Mouse (Mus musculus): ENCODE results near the gene Vmn1r196. TPM values are rescaled to one million over a fixed set of nuclear protein-coding genes. Genes with fewer than 3 reads are reported as not detected.
A peak's percentile ranks its signal among the peaks of the same experiment; 100 is the strongest.
"Not testable (repeated sequence)": the region's sequence is repeated elsewhere in the genome, so short reads cannot be mapped to it uniquely, and the experiment has no call there.

Vmn1r196 gene
- polyA plus RNA-seq (2015; fragmentation: Nextera tagmentation; extraction: Ambion mirVana) = not detected in 2 replicates

GRCm38 (mm10) chr13:22289620-22290019 lies at the start of gene Vmn1r196:
Gene Vmn1r196 (plus strand): TSS chr13:22289920.
- no peak within 1 kb of the TSS for H3K4me2 ChIP-seq (replicated peaks; ENCODE audit: low read depth, low read length)
- DNase-seq (ENCODE audit: low spot score) (no peak), ATAC-seq (no peak)
- 65% methylated on average over 2 of the region's 2 CpGs for WGBS
- no peaks in the 10 kb centered on the region for H3K27me3 ChIP-seq (replicated peaks; ENCODE audit: insufficient read depth, low read length)
- H3K4me1 ChIP-seq (ENCODE audit: insufficient read depth, low read depth, low read length) = no peaks in the 10 kb centered on the region
- no peak within 1 kb of the TSS for H3K27ac ChIP-seq (ENCODE audit: low read length)
- H3K4me3 ChIP-seq (ENCODE audit: low read depth, low read length) = no peak within 1 kb of the TSS
- no peak within 1 kb of the TSS for H3K9ac ChIP-seq (replicated peaks; ENCODE audit: low read depth)
- H3K9me3 ChIP-seq (ENCODE audit: low read length) = no peaks in the 10 kb centered on the region
- no peaks in the 10 kb centered on the region for H3K36me3 ChIP-seq (ENCODE audit: insufficient read depth, low read length)
- TF ChIP-seq CTCF (IDR thresholded peaks at IDR 0.05) = no peak

- Histone ChIP-seq H3K4me1 (ENCODE audit: insufficient read depth, low read depth, low read length) (no peaks in the 10 kb centered on the region), H3K9ac (replicated peaks; ENCODE audit: low read depth) (no peak within 1 kb of the TSS), H3K36me3 (ENCODE audit: insufficient read depth, low read length) (no peaks in the 10 kb centered on the region), H3K27me3 (replicated peaks; ENCODE audit: insufficient read depth, low read length) (no peaks in the 10 kb centered on the region), H3K4me3 (ENCODE audit: low read depth, low read length) (no peak within 1 kb of the TSS), H3K9me3 (ENCODE audit: low read length) (no peaks in the 10 kb centered on the region), H3K4me2 (replicated peaks; ENCODE audit: low read depth, low read length) (no peak within 1 kb of the TSS), H3K27ac (ENCODE audit: low read length) (no peak within 1 kb of the TSS)
- DNase-seq (ENCODE audit: low spot score) (no peak), ATAC-seq (no peak)
- TF ChIP-seq EP300 (IDR thresholded peaks at IDR 0.05) (no peak), CTCF (IDR thresholded peaks at IDR 0.05) (no peak)
- 25% methylated on average over 1 of the region's 1 CpGs for WGBS
Observed at GRCm38 (mm10) chr13:22243915-22244314, 45.8 kb upstream of the Vmn1r196 start, which contains the start of gene Vmn1r194. Gene Vmn1r194 (plus strand): TSS chr13:22244215.

- H3K27me3 ChIP-seq (replicated peaks; ENCODE audit: insufficient read depth, low read length); ATAC-seq; H3K27ac ChIP-seq (ENCODE audit: low read length); H3K4me1 ChIP-seq (ENCODE audit: insufficient read depth, low read depth, low read length); H3K4me3 ChIP-seq (ENCODE audit: low read depth, low read length); H3K9ac ChIP-seq (replicated peaks; ENCODE audit: low read depth); H3K36me3 ChIP-seq (ENCODE audit: insufficient read depth, low read length); H3K9me3 ChIP-seq (ENCODE audit: low read length); DNase-seq (ENCODE audit: low spot score); H3K4me2 ChIP-seq (replicated peaks; ENCODE audit: low read depth, low read length): not testable (repeated sequence)
- WGBS = 95% methylated on average over 1 of the region's 1 CpGs
Observed at GRCm38 (mm10) chr13:22270222-22270621, 19.5 kb upstream of the Vmn1r196 start, which contains the start of gene Vmn1r195. Gene Vmn1r195 (plus strand): TSS chr13:22270522.

- no peak for DNase-seq (ENCODE audit: low spot score)
- no peak for TF ChIP-seq CTCF (IDR thresholded peaks at IDR 0.05)
- no peak for TF ChIP-seq EP300 (IDR thresholded peaks at IDR 0.05)
- H3K4me2 ChIP-seq (replicated peaks; ENCODE audit: low read depth, low read length) = no peak overlapping the region
- H3K4me3 ChIP-seq (ENCODE audit: low read depth, low read length) = no peak overlapping the region
- no peak overlapping the region for H3K9ac ChIP-seq (replicated peaks; ENCODE audit: low read depth)
- no peak for ATAC-seq
- H3K4me1 ChIP-seq (ENCODE audit: insufficient read depth, low read depth, low read length) = no peaks in the 10 kb centered on the region
- no peak overlapping the region for H3K27ac ChIP-seq (ENCODE audit: low read length)
- no peaks in the 10 kb centered on the region for H3K27me3 ChIP-seq (replicated peaks; ENCODE audit: insufficient read depth, low read length)
- 50% methylated on average over 2 of the region's 2 CpGs for WGBS
- H3K9me3 ChIP-seq (ENCODE audit: low read length) = no peaks in the 10 kb centered on the region
- H3K36me3 ChIP-seq (ENCODE audit: insufficient read depth, low read length) = no peaks in the 10 kb centered on the region
Observed at GRCm38 (mm10) chr13:22271721-22272120, 18.0 kb upstream of the Vmn1r196 start.

GRCm38 (mm10) chr13:22284578-22284977 lies 5.1 kb upstream of the Vmn1r196 start:
- DNase-seq (ENCODE audit: low spot score) = peak; percentile 40

GRCm38 (mm10) chr13:22308075-22308474 lies 18.4 kb downstream of the Vmn1r196 start:
- not testable (repeated sequence) for H3K36me3 ChIP-seq (ENCODE audit: insufficient read depth, low read length); H3K9me3 ChIP-seq (ENCODE audit: low read length); H3K9ac ChIP-seq (replicated peaks; ENCODE audit: low read depth); H3K27ac ChIP-seq (ENCODE audit: low read length); H3K27me3 ChIP-seq (replicated peaks; ENCODE audit: insufficient read depth, low read length); H3K4me2 ChIP-seq (replicated peaks; ENCODE audit: low read depth, low read length); H3K4me1 ChIP-seq (ENCODE audit: insufficient read depth, low read depth, low read length); H3K4me3 ChIP-seq (ENCODE audit: low read depth, low read length); ATAC-seq; DNase-seq (ENCODE audit: low spot score)
- WGBS = 82% methylated on average over 5 of the region's 5 CpGs

More at GRCm38 (mm10) chr13:22284578-22284977, 5.1 kb upstream of the Vmn1r196 start:
- no peaks in the 10 kb centered on the region for H3K4me1 ChIP-seq (ENCODE audit: insufficient read depth, low read depth, low read length)
- no peaks in the 10 kb centered on the region for H3K27me3 ChIP-seq (replicated peaks; ENCODE audit: insufficient read depth, low read length)
- no peak overlapping the region for H3K27ac ChIP-seq (ENCODE audit: low read length)
- TF ChIP-seq EP300 (IDR thresholded peaks at IDR 0.05) = no peak
- TF ChIP-seq CTCF (IDR thresholded peaks at IDR 0.05) = peak; percentile 29; the same call in 1 of the 2 replicates
- H3K4me2 ChIP-seq (replicated peaks; ENCODE audit: low read depth, low read length) = no peak overlapping the region
- no peaks in the 10 kb centered on the region for H3K36me3 ChIP-seq (ENCODE audit: insufficient read depth, low read length)
- 44% methylated on average over 2 of the region's 2 CpGs for WGBS
- no peaks in the 10 kb centered on the region for H3K9me3 ChIP-seq (ENCODE audit: low read length)
- H3K4me3 ChIP-seq (ENCODE audit: low read depth, low read length) = no peak overlapping the region
- H3K9ac ChIP-seq (replicated peaks; ENCODE audit: low read depth) = no peak overlapping the region
- peak; percentile 69 for ATAC-seq

GRCm38 (mm10) chr13:22315361-22315760 lies 25.6 kb downstream of the Vmn1r196 start:
- Histone ChIP-seq H3K9ac (replicated peaks; ENCODE audit: low read depth) (no peak overlapping the region), H3K9me3 (ENCODE audit: low read length) (no peaks in the 10 kb centered on the region), H3K4me3 (ENCODE audit: low read depth, low read length) (no peak overlapping the region), H3K4me1 (ENCODE audit: insufficient read depth, low read depth, low read length) (no peaks in the 10 kb centered on the region), H3K27ac (ENCODE audit: low read length) (no peak overlapping the region), H3K36me3 (ENCODE audit: insufficient read depth, low read length) (no peaks in the 10 kb centered on the region), H3K4me2 (replicated peaks; ENCODE audit: low read depth, low read length) (no peak overlapping the region), H3K27me3 (replicated peaks; ENCODE audit: insufficient read depth, low read length) (no peaks in the 10 kb centered on the region)
- DNase-seq (ENCODE audit: low spot score) = no peak
- no peak for TF ChIP-seq CTCF (IDR thresholded peaks at IDR 0.05)
- no peak for TF ChIP-seq EP300 (IDR thresholded peaks at IDR 0.05)
- 62% methylated on average over 2 of the region's 2 CpGs for WGBS
- no peak for ATAC-seq

All from lung, postnatal 0 days (tissue).